Mouse (Mus musculus) intestine, postnatal 0 days (tissue): ENCODE measurements around the gene Lbr. TPM values are rescaled to one million over a fixed set of nuclear protein-coding genes. Genes with fewer than 3 reads are reported as not detected.

Experiments used
- ATAC-seq: fragments of 200-750 bp; cut with Nextera tagmentation; 2 replicates; pipeline ENCODE4 v1.8.0; 2017; ENCODE audit warnings: mild to moderate bottlenecking, moderate TSS enrichment, moderate library complexity
- H3K27ac ChIP-seq: fragments of 300-500 bp; sonication (generic); 2 replicates; pipeline ENCODE4 v1.5.1; 2014; ENCODE audit warnings: mild to moderate bottlenecking, low read depth, low read length, moderate library complexity
- H3K27me3 ChIP-seq: fragments of 300-500 bp; sonication (generic); replicated peaks from 2 replicates; pipeline ENCODE4 v1.6.1; 2014; ENCODE audit warnings: low read length, mixed read lengths; ENCODE audit not compliant: control insufficient read depth, insufficient read depth
- H3K36me3 ChIP-seq: fragments of 300-500 bp; sonication (generic); 2 replicates; pipeline ENCODE4 v1.6.1; 2014; ENCODE audit warnings: mild to moderate bottlenecking, moderate library complexity; ENCODE audit not compliant: control insufficient read depth, insufficient read depth
- H3K4me1 ChIP-seq: fragments of 300-500 bp; sonication (generic); replicated peaks from 2 replicates; pipeline ENCODE4 v1.6.1; 2014; ENCODE audit warnings: antibody characterized with exemption, low read length, mixed read lengths; ENCODE audit not compliant: control insufficient read depth, insufficient read depth
- H3K4me2 ChIP-seq: fragments of 300-500 bp; sonication (generic); replicated peaks from 2 replicates; pipeline ENCODE4 v1.6.1; 2014; ENCODE audit warnings: low read depth, mild to moderate bottlenecking, moderate library complexity
- H3K4me3 ChIP-seq: fragments of 300-500 bp; sonication (generic); 2 replicates; pipeline ENCODE4 v1.5.1; 2014; ENCODE audit warnings: low read depth, low read length
- H3K9ac ChIP-seq: fragments of 300-500 bp; sonication (generic); 2 replicates; pipeline ENCODE4 v1.6.1; 2014; ENCODE audit warnings: mild to moderate bottlenecking, low read depth, low read length
- H3K9me3 ChIP-seq: fragments of 300-500 bp; sonication (generic); 2 replicates; pipeline ENCODE4 v1.6.1; 2016; ENCODE audit warnings: mixed run types; ENCODE audit not compliant: control insufficient read depth
- CTCF ChIP-seq: sonication (generic); IDR thresholded peaks from 2 replicates; pipeline ENCODE4 v1.5.1; 2016; ENCODE audit warnings: low read depth, mild to moderate bottlenecking, control low read depth, antibody characterized with exemption, moderate library complexity
- WGBS: fragments of 180-500 bp; shearing (Covaris S2); extraction: QIAGEN DNeasy Blood & Tissue Kit; methylation state at CpG from one replicate; pipeline ENCODE4 v1.1.7; 2014; 5-methylcytosine and 5-hydroxymethylcytosine counted together
- polyA plus RNA-seq: library from polyadenylated mRNA; unstranded; fragments of >200 nt; fragmentation: Nextera tagmentation; extraction: Ambion mirVana; gene quantifications from 2 replicates; pipeline ENCODE4 v1.2.1, GENCODE M21; 2015

The Lbr gene
- polyA plus RNA-seq, 1 experiment from 2014 or later = 34.4 TPM

DNA sequence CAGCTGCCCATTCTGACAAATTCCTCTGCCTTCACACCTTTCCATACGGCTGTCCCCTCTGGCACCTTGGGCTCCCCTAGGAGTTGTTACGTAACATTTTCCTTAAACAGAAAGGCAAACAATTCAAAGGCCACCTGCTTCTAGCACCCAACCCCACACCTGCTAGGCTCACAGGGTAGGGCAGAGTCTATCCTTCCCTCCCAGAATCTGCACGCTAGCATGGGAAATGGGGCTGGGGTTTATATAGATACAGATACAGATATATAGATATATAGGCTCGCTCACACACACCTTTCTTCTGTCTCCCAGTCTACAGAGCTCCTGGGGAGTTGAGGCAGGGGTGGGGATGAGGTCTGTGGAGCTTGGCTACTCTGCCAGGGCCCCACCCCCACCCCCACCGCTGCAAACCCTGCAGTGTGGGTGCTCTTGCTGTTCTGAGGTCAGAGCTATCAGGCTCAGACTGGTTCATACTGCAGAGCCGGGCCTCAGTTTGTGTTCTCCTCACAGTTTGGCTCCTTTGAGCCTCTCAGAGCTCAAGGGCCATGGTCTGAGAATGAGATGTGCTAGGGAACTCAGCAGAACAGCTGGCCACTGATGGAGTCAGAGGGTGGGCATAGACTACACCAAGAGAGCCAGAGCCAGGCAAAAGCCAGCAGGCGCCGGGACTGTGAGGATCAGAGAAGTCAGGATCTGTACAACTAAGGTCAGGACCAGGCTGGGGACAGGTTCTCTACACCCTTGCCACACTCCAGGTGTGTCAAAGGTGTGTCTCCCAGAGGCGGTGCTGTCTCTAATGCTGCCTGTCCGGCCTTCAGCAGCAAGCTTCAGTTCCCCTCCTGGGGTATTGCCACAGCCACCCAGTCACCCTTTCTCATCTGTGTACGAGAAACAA lies 22.4 kb upstream of the Lbr start:
- no peak overlapping the region for H3K4me3 ChIP-seq
- H3K36me3 ChIP-seq = no peaks in the 10 kb centered on the region
- no peak overlapping the region for H3K9ac ChIP-seq
- WGBS = 40% methylated on average over 11 of the region's 11 CpGs
- peak overlapping the region; percentile 71 for H3K27ac ChIP-seq
- no peak for TF ChIP-seq CTCF
- no peaks in the 10 kb centered on the region for H3K27me3 ChIP-seq
- no peaks in the 10 kb centered on the region for H3K9me3 ChIP-seq
- no peak overlapping the region for H3K4me2 ChIP-seq
- H3K4me1 ChIP-seq = 0 out of 2 replicates have a peak, but pooled peaks cover 5% of the 10 kb centered on the region
- peak; percentile 81 for ATAC-seq

GRCm38 (mm10) chr1:181863431-181863830 lies 20.6 kb upstream of the Lbr start:
- TF ChIP-seq CTCF = no peak
- Histone ChIP-seq H3K9ac (no peak overlapping the region), H3K4me1 (0 out of 2 replicates have a peak, but pooled peaks cover 5% of the 10 kb centered on the region), H3K9me3 (no peaks in the 10 kb centered on the region), H3K36me3 (no peaks in the 10 kb centered on the region), H3K27ac (no peak overlapping the region), H3K4me3 (no peak overlapping the region), H3K4me2 (no peak overlapping the region), H3K27me3 (no peaks in the 10 kb centered on the region)
- WGBS = 37% methylated on average over 8 of the region's 8 CpGs
- ATAC-seq = no peak

- no peak overlapping the region for H3K27ac ChIP-seq
- no peaks in the 10 kb centered on the region for H3K36me3 ChIP-seq
- 0 out of 2 replicates have a peak, but pooled peaks cover 5% of the 10 kb centered on the region for H3K4me1 ChIP-seq
- H3K9ac ChIP-seq = no peak overlapping the region
- H3K4me2 ChIP-seq = no peak overlapping the region
- WGBS = 48% methylated on average over 16 of the region's 16 CpGs
- no peak for TF ChIP-seq CTCF
- H3K27me3 ChIP-seq = no peaks in the 10 kb centered on the region
- no peak overlapping the region for H3K4me3 ChIP-seq
- peak; percentile 48 for ATAC-seq
- no peaks in the 10 kb centered on the region for H3K9me3 ChIP-seq
Measured at GRCm38 (mm10) chr1:181862676-181863374, 20.0 kb upstream of the Lbr start.

- H3K27ac ChIP-seq = peak overlapping the region; percentile 9; the same call in 1 of the 2 replicates
- WGBS = 78% methylated on average over 2 of the region's 2 CpGs
Measured at GRCm38 (mm10) chr1:181861181-181861902, 18.5 kb upstream of the Lbr start.

DNA sequence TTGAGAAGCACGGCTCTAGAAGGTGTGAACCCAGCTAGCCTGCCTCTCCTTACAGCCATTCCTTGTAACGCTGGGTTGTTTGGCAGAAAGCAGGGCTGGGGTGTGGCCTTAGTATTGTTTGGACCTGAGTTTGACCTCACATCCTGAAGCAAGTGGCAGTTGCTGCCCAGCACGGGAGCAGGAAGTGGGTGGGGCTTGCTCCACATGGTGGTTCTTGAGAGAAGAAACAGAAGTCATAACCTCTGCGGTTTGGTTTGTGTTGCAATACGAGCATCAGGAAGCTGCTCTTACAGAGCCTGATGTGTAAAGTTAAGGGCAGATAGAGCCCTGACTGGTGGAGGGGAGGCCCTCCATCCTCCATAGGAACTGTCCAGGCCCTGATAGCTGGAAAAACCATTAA lies 17.8 kb upstream of the Lbr start:
- ATAC-seq = peak; percentile 69
- Histone ChIP-seq H3K9me3 (0 out of 2 replicates have a peak, but pooled peaks cover 2% of the 10 kb centered on the region), H3K4me3 (no peak overlapping the region), H3K4me2 (0 out of 2 replicates have a peak overlapping the region, but pooled peaks have one; percentile 17), H3K4me1 (0 out of 2 replicates have a peak, but pooled peaks cover 5% of the 10 kb centered on the region), H3K27me3 (no peaks in the 10 kb centered on the region), H3K36me3 (no peaks in the 10 kb centered on the region), H3K27ac (peak overlapping the region; percentile 9), H3K9ac (no peak overlapping the region)
- WGBS = under 1% methylated on average over 5 of the region's 5 CpGs
- TF ChIP-seq CTCF = no peak

More at GRCm38 (mm10) chr1:181861181-181861902, 18.5 kb upstream of the Lbr start:
- Histone ChIP-seq H3K27me3 (no peaks in the 10 kb centered on the region), H3K36me3 (no peaks in the 10 kb centered on the region), H3K9ac (no peak overlapping the region), H3K4me3 (no peak overlapping the region), H3K4me2 (no peak overlapping the region), H3K9me3 (0 out of 2 replicates have a peak, but pooled peaks cover 2% of the 10 kb centered on the region), H3K4me1 (0 out of 2 replicates have a peak, but pooled peaks cover 5% of the 10 kb centered on the region)
- no peak for TF ChIP-seq CTCF
- no peak for ATAC-seq
